Mouse (Mus musculus) liver, embryonic 14.5 days (tissue): Measurements from ENCODE around the gene Scnn1g.

ENCODE experiments used
- CTCF ChIP-seq: IDR thresholded peaks from 2 replicates; pipeline ENCODE4 v1.5.1; 2016; ENCODE audit warnings: antibody characterized with exemption, low read depth, control low read depth
- EP300 ChIP-seq: IDR thresholded peaks from 2 replicates; pipeline ENCODE4 v1.6.1; 2016; ENCODE audit warnings: antibody characterized with exemption, low read depth

DNA sequence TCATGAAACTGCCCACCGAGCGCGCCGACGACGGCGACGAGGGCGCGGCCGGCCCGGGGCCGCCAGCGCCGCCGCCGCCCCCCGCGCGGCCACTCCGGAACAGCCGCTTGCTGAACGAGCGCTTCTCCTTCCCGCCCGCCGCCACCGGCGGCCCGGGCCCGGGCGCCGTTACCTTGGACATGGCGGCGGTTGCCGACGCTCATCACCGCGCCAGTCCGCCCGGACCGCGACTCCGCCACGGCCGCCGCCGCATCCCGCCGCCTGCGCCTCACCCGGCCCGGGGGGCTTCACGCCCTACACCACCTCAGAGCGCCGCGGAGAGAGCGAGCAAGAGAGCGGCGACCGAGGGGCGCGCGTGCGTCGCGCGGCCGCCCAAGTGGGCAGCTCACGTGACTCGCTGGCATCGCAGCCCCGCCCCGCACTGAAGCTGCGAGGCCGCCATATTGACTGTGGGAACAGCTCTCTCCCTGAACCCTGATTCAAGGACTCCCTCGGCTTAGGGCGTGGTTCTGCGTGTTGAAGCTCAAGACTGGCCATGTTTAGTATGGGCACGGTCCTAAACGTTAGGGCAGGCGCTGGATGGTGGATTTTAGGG lies 27.1 kb upstream of the Scnn1g start, which contains the start of gene Usp31:
- TF ChIP-seq EP300 (no peak), CTCF (no peak)
